Mouse (Mus musculus) cerebellum, adult 2 months (tissue): Measurements from ENCODE around the gene Lingo2. TPM values are rescaled to one million over a fixed set of nuclear protein-coding genes. Genes with fewer than 3 reads are reported as not detected.
A peak's percentile ranks its signal among the peaks of the same experiment; 100 is the strongest.

ENCODE experiments used
- DNase-seq, 2 experiments: peaks; one replicate each; pipeline ENCODE4 v3.0.0; 2021
- H3K27ac ChIP-seq: fragments of 200-500 bp; 2 replicates; pipeline ENCODE4 v1.5.1; 2012; ENCODE audit warnings: low read length, control low read depth, inconsistent platforms; ENCODE audit not compliant: insufficient read depth
- H3K27me3 ChIP-seq: fragments of 200-500 bp; 2 replicates; pipeline ENCODE4 v1.6.1; 2012; ENCODE audit warnings: inconsistent platforms, mild to moderate bottlenecking, low read length, moderate library complexity; ENCODE audit not compliant: control insufficient read depth, insufficient read depth
- H3K4me1 ChIP-seq: fragments of 200-500 bp; 2 replicates; pipeline ENCODE4 v1.6.1; 2011; ENCODE audit warnings: low read length; ENCODE audit not compliant: control insufficient read depth, insufficient read depth
- H3K4me3 ChIP-seq: fragments of 200-500 bp; replicated peaks from 2 replicates; pipeline ENCODE3; 2011; ENCODE audit warnings: mild to moderate bottlenecking, low read depth, low read length, control low read depth; ENCODE audit not compliant: insufficient read depth
- CTCF ChIP-seq: fragments of 200-500 bp; IDR thresholded peaks from 2 replicates; pipeline ENCODE4 v1.5.1; 2011; ENCODE audit warnings: low read depth, mild to moderate bottlenecking, control low read depth, low read length, moderate library complexity, borderline replicate concordance; ENCODE audit not compliant: insufficient read depth
- POLR2A ChIP-seq: fragments of 200-500 bp; IDR thresholded peaks from 2 replicates; pipeline ENCODE4 v1.6.1; 2011; ENCODE audit warnings: low read length, control low read depth, borderline replicate concordance; ENCODE audit not compliant: insufficient read depth
- WGBS: fragments of 180-500 bp; shearing (Covaris S2); methylation state at CpG from one replicate; pipeline ENCODE4 v1.1.7; 2018; 5-methylcytosine and 5-hydroxymethylcytosine counted together
- polyA plus RNA-seq: library from polyadenylated mRNA; depleted of rRNA; stranded (reverse); fragments of >200 nt; gene quantifications from 2 replicates; pipeline ENCODE4 v1.2.3, GENCODE M21; 2012

The Lingo2 gene
- polyA plus RNA-seq, 1 experiment: 6.4 TPM

DNA sequence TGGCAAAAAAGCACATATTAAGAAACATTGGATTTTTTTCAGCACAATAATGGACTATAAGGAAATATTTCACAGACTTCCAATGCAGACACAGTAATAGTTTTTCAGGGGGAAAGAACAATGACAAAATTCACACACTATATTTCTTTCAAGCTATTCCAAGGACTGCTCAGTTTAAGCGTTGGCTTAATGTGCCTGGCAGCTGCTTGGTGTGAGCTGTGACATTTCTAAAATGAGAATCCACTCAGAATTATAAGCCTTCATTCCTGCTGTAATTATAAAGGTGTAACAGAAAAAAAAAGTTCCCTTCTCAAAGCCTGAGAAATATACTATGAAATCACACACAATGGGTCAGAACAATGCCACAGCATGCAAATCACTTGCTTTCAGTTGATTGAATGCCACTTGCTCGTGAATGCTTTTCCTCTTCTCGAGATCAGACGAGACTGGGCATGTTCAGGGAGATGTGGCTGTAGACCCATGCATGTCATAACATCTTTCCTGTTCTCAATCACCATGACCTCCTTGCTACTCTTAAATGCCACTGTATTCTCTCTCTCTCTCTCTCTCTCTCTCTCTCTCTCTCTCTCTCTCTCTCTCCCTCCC lies 1017.4 kb downstream of the Lingo2 start:
- TF ChIP-seq CTCF (no peak), POLR2A (no peak)
- no peak for DNase-seq

DNA sequence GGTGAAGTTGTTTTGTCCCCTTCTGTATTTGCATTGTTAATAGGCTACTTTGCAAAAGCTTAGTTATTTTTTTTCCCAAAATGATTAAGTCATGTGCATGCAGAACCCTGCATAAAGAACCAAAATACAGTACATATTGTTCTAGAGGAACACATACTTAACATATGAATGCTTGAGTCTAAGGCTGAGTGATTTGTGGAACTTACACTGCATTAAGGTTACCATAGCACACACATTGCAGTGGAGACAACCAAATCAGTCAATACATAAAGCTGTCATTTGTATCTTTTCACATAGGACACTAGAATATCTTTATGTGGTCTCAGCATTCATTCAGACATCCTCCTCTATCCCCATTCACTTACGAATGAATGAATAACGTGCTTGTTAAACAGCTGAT lies 1023.8 kb downstream of the Lingo2 start:
- no peak for DNase-seq

More for the DNA sequence above, 1017.4 kb downstream of the Lingo2 start:
- Histone ChIP-seq H3K4me3 (no peak overlapping the region), H3K27ac (no peak overlapping the region), H3K4me1 (no peaks in the 10 kb centered on the region), H3K27me3 (no peaks in the 10 kb centered on the region)
- 12% methylated on average over 4 of the region's 4 CpGs for WGBS

DNA sequence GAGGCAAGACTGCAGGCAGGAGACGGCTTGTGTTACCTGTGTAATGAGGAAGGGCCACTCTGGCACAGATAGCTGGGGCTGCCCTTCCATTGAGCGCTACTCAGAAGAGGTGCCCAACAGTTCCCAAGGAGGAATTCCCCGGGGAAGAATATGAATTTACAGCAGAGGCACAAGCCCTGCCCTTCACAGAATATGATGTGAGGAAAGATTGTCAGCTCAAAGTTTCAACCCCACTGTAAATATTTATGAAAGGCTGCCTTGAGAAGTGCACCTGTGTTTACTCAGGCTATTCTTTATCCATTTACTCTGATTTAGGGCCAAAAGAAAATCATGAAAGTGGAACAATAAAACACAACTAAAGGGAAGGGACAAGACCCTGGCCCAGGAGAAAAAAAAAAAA lies 1034.1 kb downstream of the Lingo2 start:
- Histone ChIP-seq H3K4me1 (no peaks in the 10 kb centered on the region), H3K4me3 (no peak overlapping the region), H3K27ac (no peak overlapping the region), H3K27me3 (no peaks in the 10 kb centered on the region)
- DNase-seq: no peak
- no peak for TF ChIP-seq POLR2A
- no peak for TF ChIP-seq CTCF
- WGBS: 76% methylated on average over 3 of the region's 3 CpGs

More for the DNA sequence above, 1023.8 kb downstream of the Lingo2 start:
- Histone ChIP-seq H3K4me1 (no peaks in the 10 kb centered on the region), H3K27ac (no peak overlapping the region), H3K27me3 (no peaks in the 10 kb centered on the region), H3K4me3 (no peak overlapping the region)
- no peak for TF ChIP-seq POLR2A
- no peak for TF ChIP-seq CTCF
- WGBS: 36% methylated on average over 2 of the region's 2 CpGs

DNA sequence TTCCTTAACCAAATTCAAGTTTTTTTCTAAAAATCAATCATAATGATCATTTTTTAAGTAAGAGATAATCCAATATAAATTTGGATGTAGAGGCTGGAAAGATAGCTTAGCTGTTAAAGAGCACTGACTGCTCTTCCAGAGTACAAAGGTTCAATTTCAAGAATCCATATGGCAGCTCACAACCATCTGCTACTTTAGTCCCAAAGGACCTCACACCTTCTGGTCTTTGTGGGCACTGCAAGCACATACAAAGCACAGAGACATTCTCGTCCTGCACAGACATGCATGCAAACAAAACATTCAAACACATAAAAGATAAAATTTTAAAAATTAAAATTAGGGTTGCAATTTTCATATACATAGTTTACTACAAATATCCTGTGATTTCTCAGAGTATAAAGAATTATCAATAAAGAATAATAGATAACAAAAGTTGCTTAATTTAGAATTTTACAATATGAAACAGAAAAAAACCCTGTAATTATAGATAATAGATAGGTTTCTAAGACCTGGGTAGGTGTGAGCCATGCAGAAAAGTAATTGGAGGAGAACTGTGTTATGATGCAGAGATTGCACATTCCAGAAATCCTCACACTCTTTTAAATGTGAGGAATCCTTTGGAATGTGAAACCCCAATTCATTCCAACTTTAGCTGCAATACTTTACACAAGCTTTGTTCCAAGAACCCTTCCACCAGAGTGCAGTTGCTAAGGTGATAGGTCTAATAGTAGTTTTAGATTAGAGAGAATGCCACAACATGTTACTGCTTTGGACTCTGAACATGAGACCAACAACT lies 1053.6 kb downstream of the Lingo2 start:
- Histone ChIP-seq H3K4me3 (no peak overlapping the region), H3K27me3 (no peaks in the 10 kb centered on the region), H3K27ac (no peak overlapping the region), H3K4me1 (no peaks in the 10 kb centered on the region)
- DNase-seq: peak in 1 of 2 experiments; percentile 22
- no peak for TF ChIP-seq CTCF
- TF ChIP-seq POLR2A: no peak
- WGBS: 27% methylated on average over 1 of the region's 1 CpGs

DNA sequence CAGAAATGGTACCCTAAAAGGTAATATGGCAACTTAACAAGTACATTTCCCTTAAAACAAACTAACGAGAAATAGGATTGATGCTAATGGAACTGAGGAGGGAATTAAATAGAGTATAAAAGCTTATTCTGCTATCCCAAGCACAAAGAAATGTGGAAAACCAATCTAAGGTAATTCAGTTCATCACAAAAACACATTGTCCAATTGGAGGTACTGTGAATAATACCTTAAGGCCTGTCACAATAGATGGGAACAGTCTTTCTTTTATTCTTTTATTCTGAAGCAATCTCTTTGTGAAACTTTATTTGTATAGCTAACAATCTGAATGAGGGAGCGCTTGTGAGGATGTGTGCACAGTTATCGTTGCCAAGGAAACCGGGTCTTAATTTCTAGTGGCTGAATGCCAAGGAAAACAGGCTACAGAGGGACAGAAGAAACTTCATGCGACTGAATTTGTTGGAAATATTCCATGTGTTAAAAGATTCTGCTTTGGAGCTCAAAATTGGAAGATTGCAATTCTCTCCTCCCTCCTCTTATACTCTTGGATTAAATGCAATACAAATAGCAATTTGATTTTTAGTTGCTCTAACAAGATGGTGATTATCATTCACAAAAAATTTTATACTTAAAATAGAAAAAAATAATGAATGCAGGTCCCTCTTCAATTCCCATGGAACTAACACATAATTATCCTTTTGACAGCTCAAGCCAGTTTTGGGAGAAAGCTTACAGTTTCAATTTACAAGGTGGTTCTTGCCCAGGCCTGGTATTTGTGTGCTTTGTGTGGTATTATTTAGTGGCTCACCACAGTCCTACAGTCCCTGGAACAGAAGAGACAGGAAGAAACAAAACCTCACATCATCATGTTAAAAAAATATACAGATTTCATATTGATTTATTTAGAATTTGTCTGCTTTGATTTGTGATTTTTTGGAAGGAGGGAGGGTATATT lies 1065.7 kb downstream of the Lingo2 start:
- DNase-seq: peak in 1 of 2 experiments; percentile 10
- H3K27me3 ChIP-seq: no peaks in the 10 kb centered on the region
- TF ChIP-seq POLR2A (no peak), CTCF (no peak)
- no peak overlapping the region for H3K27ac ChIP-seq
- no peak overlapping the region for H3K4me3 ChIP-seq
- no peaks in the 10 kb centered on the region for H3K4me1 ChIP-seq
- 12% methylated on average over 5 of the region's 5 CpGs for WGBS

DNA sequence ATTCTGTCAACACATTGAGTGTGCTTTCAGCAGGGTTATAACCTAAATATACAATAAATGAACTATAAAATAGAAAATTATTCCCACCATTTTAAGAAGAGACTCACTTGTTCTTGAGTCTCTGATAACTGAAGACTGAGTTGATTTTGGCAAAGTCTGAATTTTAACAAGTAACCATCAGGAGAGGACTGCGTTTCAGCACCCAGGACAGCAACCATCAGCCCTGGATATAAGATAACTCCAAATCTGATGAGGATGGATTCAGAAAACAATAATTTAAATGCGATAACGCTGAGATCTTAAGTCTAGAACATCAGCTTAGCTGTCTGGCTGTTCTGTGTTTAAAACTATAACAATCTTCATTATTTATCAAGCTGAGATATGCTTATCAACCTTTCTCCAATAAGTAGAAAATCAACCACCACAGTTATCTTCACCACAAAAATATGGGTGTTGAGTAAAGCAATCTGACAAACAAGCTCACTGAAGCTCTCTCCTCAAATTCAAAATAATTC lies 1066.5 kb downstream of the Lingo2 start:
- Histone ChIP-seq H3K4me3 (no peak overlapping the region), H3K27ac (no peak overlapping the region), H3K4me1 (no peaks in the 10 kb centered on the region), H3K27me3 (no peaks in the 10 kb centered on the region)
- WGBS: 83% methylated on average over 3 of the region's 3 CpGs
- TF ChIP-seq CTCF (no peak), POLR2A (no peak)
- no peak for DNase-seq

DNA sequence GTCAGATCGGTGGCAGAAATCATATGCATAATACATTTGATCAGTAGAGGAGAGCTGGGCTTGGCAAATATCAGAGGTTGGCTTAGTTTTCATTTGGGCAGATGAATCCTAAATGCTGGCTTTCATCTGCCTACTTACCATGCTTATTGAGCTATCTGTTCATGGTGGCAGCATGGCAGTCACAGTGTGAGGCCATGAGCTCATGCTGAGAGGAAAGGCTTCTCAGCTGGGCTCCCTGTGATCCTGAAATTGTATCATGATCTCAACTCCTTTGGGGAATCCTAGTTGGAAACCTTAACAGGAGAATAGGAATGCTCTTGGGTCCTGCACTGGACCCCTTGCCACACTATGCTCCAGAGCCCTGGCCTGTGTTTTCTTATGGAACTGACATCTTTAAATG lies 1105.0 kb downstream of the Lingo2 start:
- H3K27ac ChIP-seq: no peak overlapping the region
- H3K4me1 ChIP-seq: peaks cover 2% of the 10 kb centered on the region; the same call in 1 of the 2 replicates
- no peak overlapping the region for H3K4me3 ChIP-seq
- TF ChIP-seq POLR2A: no peak
- no peak for TF ChIP-seq CTCF
- no peak for DNase-seq
- no peaks in the 10 kb centered on the region for H3K27me3 ChIP-seq
- WGBS: 24% methylated on average over 1 of the region's 1 CpGs
